Mouse (Mus musculus): ENCODE measurements around the gene Lcmt2.
A peak's percentile ranks its signal among the peaks of the same experiment; 100 is the strongest.

Lcmt2 gene

DNA sequence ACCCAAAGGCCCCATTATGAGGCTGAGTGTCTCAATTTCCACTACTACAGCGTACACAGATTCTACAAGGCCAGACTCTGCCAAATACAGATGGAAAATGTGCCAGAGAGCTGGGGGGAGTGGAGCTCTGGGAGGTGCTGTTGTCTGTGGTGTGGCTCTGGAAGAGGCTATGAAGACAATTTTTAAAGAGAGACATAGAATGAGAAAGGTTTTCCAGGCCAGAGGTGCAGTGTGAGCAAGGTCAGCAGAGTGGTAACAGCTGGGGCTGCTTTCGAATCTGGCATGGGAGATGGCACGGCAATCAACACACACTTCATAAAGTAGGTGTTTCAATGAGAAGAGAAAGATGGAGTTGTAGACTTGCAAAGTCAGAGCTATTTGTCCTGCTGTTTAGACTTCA, 21.2 kb downstream of the Lcmt2 start:
- no peak for DNase-seq (ENCODE audit: low spot score in 2 of 2)

DNA sequence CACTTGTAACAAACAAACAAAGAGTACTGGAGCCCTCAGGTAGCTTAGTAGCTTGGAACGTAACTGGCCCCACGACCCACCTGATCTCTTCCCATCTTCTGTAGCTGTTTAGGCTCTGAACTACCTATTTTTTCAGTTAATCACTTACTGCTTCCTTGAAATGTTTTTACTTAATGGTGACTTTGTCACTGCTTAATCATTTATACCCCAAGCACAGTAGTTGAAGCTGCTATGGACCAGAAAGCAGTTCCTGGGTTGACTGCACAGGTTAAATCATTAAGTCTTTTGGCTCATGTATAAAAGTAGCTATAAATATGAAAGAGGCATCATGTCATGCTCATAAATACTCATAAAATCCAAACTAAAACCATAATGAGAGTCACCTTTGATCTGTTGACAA, 25.0 kb downstream of the Lcmt2 start:
- DNase-seq (ENCODE audit: low spot score in 2 of 2): no peak

DNA sequence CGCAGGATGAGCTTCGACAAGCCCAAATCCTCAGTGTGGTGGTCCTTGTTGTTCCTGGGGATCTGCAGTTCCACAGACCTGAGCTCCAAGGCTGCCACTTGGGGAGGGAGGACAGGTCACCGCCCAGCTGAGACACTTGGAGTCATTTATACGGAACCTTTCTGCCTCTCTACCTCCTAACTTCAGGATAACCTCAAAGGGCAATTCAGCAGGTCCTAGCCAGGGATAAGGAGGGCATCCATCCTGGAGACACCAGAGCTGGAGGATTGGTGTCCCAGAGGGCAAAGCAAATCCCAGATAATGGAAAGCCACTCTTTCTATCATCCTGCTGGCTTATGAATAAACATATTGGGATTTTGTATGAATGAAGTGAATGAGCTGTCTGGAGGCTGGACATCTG, 30.8 kb downstream of the Lcmt2 start, which contains the start of gene Tgm7:
TSS of gene Tgm7 (minus strand) at position 101 of the 400 bp plus-strand sequence.
- no peak for DNase-seq (ENCODE audit: low spot score in 2 of 2)

DNA sequence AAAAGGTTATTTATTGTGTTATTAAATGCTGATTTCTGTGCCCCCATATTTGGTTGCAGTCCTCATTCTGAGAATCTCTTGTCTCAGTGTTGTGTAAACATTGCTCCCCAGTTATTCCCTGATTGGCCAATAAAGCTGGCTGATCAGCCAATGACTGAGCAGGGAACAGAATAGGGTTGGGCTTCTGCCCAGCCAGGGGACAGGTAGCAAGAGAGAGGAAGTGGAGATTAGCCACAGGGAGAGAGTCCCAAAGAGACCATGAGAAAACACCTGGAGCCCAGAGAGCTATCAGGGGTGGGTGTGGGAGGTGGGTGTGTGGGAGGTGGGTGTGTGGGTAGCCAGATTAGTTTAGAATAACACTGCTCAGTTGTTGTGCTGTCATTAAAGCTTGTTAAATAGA, 34.5 kb downstream of the Lcmt2 start:
- no peak for DNase-seq (ENCODE audit: low spot score in 2 of 2)

DNA sequence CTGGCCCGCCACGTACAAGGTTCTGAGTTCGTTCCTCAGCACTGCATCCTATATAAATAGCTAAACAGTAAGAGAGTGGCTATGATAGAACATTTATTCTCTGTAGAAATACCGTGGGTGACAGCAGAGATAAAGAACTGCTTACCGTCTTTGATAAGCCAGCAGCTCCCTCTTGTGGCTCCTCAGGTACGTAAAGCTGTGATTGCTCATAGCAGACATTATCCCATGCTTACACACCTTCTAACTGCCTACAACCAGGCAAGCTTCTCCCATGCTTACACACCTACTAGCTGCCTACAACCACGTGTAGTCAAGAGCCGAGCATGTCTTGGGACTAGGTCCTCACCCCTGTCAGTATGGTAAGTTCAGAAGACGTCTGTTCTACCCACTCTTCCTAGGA, 38.4 kb downstream of the Lcmt2 start:
- DNase-seq (ENCODE audit: low spot score in 2 of 2): peak; percentile 61 to 65

DNA sequence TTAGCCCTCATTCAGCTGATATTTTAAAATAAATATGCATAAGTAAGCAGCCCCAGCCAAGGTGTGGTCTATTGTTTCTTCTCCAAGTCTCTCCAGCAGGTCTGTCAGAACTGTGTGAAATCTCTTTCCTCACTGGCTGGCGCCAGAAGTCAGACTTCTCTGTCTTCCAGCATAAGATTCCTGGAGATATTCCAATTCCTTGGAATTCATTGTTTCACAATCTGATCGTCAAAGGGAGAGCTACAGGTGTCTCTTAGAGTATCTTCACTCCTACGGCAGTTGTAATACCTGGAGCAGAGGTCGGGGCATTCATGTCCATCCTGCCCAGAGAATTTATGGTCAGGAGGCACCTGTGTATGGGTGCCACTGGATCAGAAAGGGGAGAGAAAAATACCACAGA, 50.7 kb downstream of the Lcmt2 start:
- DNase-seq (ENCODE audit: low spot score in 2 of 2): no peak

DNA sequence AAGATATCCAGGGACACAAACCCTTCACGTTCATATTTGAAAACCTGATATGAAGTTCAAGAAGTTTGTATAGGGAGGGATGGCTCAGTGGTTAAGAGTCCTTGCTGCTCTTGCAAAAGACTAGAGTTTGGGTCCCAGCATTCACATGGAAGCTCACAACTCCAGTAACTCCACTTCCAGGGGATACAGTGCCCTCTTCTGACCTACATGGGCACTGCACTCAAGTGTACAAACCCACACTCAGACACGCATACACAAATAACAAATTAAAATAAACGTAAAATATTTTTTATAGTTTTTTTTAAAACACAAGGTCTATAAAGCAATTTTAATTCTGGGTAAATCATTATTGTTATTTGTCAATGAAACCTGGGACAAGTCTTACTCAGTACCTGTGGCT, 51.9 kb downstream of the Lcmt2 start:
- DNase-seq (ENCODE audit: low spot score in 2 of 2): no peak

DNA sequence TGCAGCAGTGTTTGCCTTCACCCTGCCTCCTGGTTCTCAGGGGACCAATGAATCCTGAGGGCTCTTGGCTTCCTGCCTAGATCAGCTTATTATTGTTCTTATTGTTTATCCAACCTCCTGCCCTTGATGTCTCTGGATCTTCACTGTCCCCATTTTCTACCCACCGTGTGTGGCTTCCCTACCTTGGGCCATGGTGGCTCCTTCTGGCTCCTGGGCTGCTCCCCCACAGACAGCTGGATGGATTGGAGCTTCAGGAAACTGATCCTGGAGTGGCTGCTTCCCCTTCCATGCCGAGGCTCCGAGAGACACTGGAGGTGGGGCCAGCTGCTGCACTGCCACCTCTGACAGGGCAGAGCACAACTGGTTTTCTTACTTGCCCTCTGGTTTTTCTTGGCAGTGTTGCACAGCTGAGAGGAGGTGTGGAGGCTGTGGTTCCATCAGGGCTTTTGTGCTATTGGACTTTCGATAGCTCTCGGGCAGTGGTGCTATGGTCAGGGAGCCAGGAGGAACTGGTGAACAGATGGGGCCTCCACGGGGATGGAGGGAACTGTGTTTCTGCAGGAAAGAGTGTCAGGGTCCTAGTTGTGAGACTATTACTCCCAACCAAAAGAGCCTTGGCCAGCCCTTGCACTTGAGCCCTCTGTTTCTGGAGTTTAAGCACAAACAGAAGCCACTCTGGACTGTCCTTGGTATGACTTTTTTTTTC, 54.8 kb downstream of the Lcmt2 start, which contains the start of gene Tgm5:
TSS of gene Tgm5 (minus strand) at position 362 of the 706 bp plus-strand sequence.
- no peak for DNase-seq (ENCODE audit: low spot score in 2 of 2)

DNA sequence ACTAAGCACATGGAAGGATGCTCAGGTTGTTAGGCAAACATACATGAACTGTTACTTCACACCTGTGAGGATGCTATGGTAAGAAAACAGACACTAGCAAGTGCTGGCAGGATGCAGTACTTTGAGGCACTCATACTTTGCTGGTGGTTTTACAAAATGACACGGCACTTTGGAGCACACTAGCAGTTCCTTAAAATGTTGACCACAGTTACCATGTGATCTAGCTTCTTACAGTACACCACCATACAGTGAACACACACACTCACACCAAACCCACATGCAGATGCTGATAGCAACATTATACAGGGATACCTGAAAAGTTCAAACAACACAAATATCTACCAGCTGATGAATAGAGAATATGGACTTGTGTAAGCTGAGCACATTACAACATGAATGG, 57.8 kb downstream of the Lcmt2 start:
- no peak for DNase-seq (ENCODE audit: low spot score in 2 of 2)

Data from frontal cortex, postnatal 25 days (tissue).